Mouse (Mus musculus) liver, embryonic 14.5 days (tissue): ENCODE data around the gene Plppr1.

Experiments used
- CTCF ChIP-seq: IDR thresholded peaks from 2 replicates; pipeline ENCODE4 v1.5.1; 2016; ENCODE audit warnings: antibody characterized with exemption, low read depth, control low read depth
- EP300 ChIP-seq: IDR thresholded peaks from 2 replicates; pipeline ENCODE4 v1.6.1; 2016; ENCODE audit warnings: antibody characterized with exemption, low read depth

GRCm38 (mm10) chr4:49225021-49225420 is 165.9 kb downstream of the Plppr1 start:
- TF ChIP-seq EP300 = no peak
- no peak for TF ChIP-seq CTCF
